Mouse (Mus musculus) forebrain, embryonic 15.5 days (tissue): ENCODE measurements around the gene Def8. TPM values are rescaled to one million over a fixed set of nuclear protein-coding genes. Genes with fewer than 3 reads are reported as not detected.
"Not testable (repeated sequence)": the region's sequence is repeated elsewhere in the genome, so short reads cannot be mapped to it uniquely, and the experiment has no call there.

Experiments used
- ATAC-seq: fragments of 200-750 bp; cut with Nextera tagmentation; replicated peaks from 2 replicates; pipeline ENCODE4 v1.8.0; 2017; ENCODE audit warnings: mild to moderate bottlenecking, moderate TSS enrichment, moderate library complexity
- H3K27ac ChIP-seq: fragments of 300-500 bp; sonication (generic); replicated peaks from 2 replicates; pipeline ENCODE4 v1.5.1; 2015; ENCODE audit warnings: mild to moderate bottlenecking, inconsistent platforms
- H3K27me3 ChIP-seq: fragments of 300-500 bp; sonication (generic); 2 replicates; pipeline ENCODE4 v1.6.1; 2015; ENCODE audit warnings: inconsistent platforms
- H3K36me3 ChIP-seq: fragments of 300-500 bp; sonication (generic); 2 replicates; pipeline ENCODE4 v1.6.1; 2015; ENCODE audit warnings: mild to moderate bottlenecking, inconsistent platforms
- H3K4me1 ChIP-seq: fragments of 300-500 bp; sonication (generic); 2 replicates; pipeline ENCODE4 v1.6.1; 2015; ENCODE audit warnings: inconsistent platforms
- H3K4me2 ChIP-seq: fragments of 300-500 bp; sonication (generic); replicated peaks from 2 replicates; pipeline ENCODE4 v1.6.1; 2015; ENCODE audit warnings: mild to moderate bottlenecking, inconsistent platforms
- H3K4me3 ChIP-seq: fragments of 300-500 bp; sonication (generic); 2 replicates; pipeline ENCODE4 v1.5.1; 2015; ENCODE audit warnings: mild to moderate bottlenecking, inconsistent platforms
- H3K9ac ChIP-seq: fragments of 300-500 bp; sonication (generic); replicated peaks from 2 replicates; pipeline ENCODE4 v1.6.1; 2015; ENCODE audit warnings: mild to moderate bottlenecking, inconsistent platforms
- H3K9me3 ChIP-seq: fragments of 300-500 bp; sonication (generic); 2 replicates; pipeline ENCODE4 v1.6.1; 2016; ENCODE audit warnings: inconsistent platforms
- WGBS: fragments of 180-500 bp; shearing (Covaris S2); methylation state at CpG from one replicate; pipeline ENCODE4 v1.1.7; 2015; ENCODE audit warnings: mixed read lengths; 5-methylcytosine and 5-hydroxymethylcytosine counted together
- polyA plus RNA-seq: library from polyadenylated mRNA; unstranded; fragments of >200 nt; fragmentation: Nextera tagmentation; extraction: Ambion mirVana; gene quantifications from 2 replicates; pipeline ENCODE4 v1.2.1, GENCODE M21; 2015

The Def8 gene
- polyA plus RNA-seq, 1 experiment from 2014 or later = 46.3 TPM

GRCm38 (mm10) chr8:123444131-123444530 lies 20.8 kb downstream of the Def8 start:
- 90% methylated on average over 6 of the region's 6 CpGs for WGBS
- Histone ChIP-seq H3K9me3 (no peaks in the 10 kb centered on the region), H3K9ac (no peak overlapping the region), H3K4me3 (no peak overlapping the region), H3K36me3 (no peaks in the 10 kb centered on the region), H3K4me2 (peak overlapping the region; percentile 63; the same call in 1 of the 2 replicates), H3K27ac (no peak overlapping the region), H3K4me1 (peaks cover 12% of the 10 kb centered on the region), H3K27me3 (no peaks in the 10 kb centered on the region)
- ATAC-seq = no peak

DNA sequence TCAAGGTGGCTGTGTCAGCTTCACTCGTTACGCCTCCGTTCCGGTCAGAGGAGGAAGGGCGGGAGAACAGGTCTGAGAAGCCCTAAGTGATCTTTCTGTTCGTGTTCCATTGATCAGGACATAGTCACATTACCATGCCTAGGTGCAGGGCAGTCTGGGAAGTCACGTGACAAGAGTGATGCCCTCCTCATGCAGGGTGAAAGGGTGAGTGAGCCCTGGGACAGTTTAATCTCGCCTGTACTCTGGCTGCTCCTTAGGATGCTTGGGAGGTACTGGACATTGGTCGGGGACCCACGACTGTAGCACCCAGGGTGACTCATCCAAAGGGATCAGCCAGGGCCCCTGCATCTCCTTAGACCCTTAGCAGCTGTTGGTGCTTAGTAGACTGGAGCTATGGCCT lies 22.7 kb downstream of the Def8 start:
- Histone ChIP-seq H3K27me3 (no peaks in the 10 kb centered on the region), H3K4me2 (no peak overlapping the region), H3K9ac (no peak overlapping the region), H3K27ac (no peak overlapping the region), H3K4me1 (peaks cover 12% of the 10 kb centered on the region), H3K9me3 (no peaks in the 10 kb centered on the region), H3K4me3 (no peak overlapping the region), H3K36me3 (peaks cover 5% of the 10 kb centered on the region; the same call in 1 of the 2 replicates)
- ATAC-seq = no peak
- 88% methylated on average over 10 of the region's 10 CpGs for WGBS

DNA sequence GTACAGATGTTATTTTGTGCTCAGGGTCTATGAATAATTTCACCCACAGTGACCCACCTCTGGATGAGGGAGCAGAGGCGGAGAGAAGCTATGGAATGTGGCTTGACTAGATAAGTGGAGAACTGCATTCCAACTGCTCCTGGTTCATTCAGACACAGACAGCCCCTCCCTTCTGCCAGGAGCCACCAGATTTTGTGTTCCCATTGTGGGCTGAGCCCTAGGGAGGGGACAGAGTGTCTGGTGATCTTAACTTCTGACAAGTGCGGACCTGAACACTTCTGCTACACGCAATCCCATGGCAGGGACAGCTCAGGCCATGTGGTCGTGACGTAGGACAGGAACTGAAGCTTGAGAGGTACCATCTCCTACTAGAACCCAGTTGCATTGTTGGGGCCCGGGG lies 23.5 kb downstream of the Def8 start:
- Histone ChIP-seq H3K4me2 (no peak overlapping the region), H3K4me1 (peaks cover 12% of the 10 kb centered on the region), H3K27me3 (no peaks in the 10 kb centered on the region), H3K27ac (no peak overlapping the region), H3K36me3 (peaks cover 5% of the 10 kb centered on the region), H3K9me3 (no peaks in the 10 kb centered on the region), H3K9ac (no peak overlapping the region), H3K4me3 (no peak overlapping the region)
- 93% methylated on average over 6 of the region's 6 CpGs for WGBS
- no peak for ATAC-seq

DNA sequence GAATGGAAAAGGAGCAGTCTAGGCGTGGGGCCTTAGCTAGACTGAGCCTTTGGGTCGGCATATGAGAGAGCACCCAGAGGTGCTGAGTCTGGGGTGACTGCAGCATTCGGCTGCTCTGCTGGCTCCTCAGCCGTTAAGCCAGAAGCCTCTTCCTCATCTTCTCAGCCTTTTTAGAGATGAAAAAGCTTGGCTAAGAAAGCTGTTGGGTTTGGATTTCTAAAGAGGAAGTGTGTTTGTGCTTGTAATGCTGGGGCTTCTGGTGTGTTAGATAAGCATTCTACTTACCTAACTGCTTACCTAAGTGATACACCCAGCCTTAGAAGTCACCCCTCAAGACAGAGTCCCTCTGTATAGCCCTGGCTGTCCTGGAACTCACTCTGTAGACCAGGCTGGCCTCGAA lies 27.5 kb downstream of the Def8 start:
- Histone ChIP-seq H3K9ac (no peak overlapping the region), H3K4me3 (no peak overlapping the region), H3K27me3 (no peaks in the 10 kb centered on the region), H3K4me2 (no peak overlapping the region), H3K36me3 (peaks cover 41% of the 10 kb centered on the region), H3K27ac (no peak overlapping the region), H3K9me3 (no peaks in the 10 kb centered on the region), H3K4me1 (no peaks in the 10 kb centered on the region)
- 92% methylated on average over 5 of the region's 5 CpGs for WGBS
- no peak for ATAC-seq

GRCm38 (mm10) chr8:123451747-123452146 lies 28.4 kb downstream of the Def8 start:
- H3K4me2 ChIP-seq, ATAC-seq, H3K4me3 ChIP-seq, H3K9ac ChIP-seq, H3K27ac ChIP-seq, H3K9me3 ChIP-seq, H3K27me3 ChIP-seq, H3K4me1 ChIP-seq: not testable (repeated sequence)
- H3K36me3 ChIP-seq = peaks cover 51% of the 10 kb centered on the region
- 92% methylated on average over 12 of the region's 12 CpGs for WGBS

GRCm38 (mm10) chr8:123452149-123452548 lies 28.8 kb downstream of the Def8 start:
- H3K27me3 ChIP-seq = no peaks in the 10 kb centered on the region
- H3K4me1 ChIP-seq = no peaks in the 10 kb centered on the region
- 85% methylated on average over 4 of the region's 4 CpGs for WGBS
- H3K4me2 ChIP-seq = no peak overlapping the region
- H3K27ac ChIP-seq = no peak overlapping the region
- no peaks in the 10 kb centered on the region for H3K9me3 ChIP-seq
- H3K4me3 ChIP-seq = no peak overlapping the region
- no peak for ATAC-seq
- H3K36me3 ChIP-seq = peaks cover 55% of the 10 kb centered on the region
- H3K9ac ChIP-seq = no peak overlapping the region

DNA sequence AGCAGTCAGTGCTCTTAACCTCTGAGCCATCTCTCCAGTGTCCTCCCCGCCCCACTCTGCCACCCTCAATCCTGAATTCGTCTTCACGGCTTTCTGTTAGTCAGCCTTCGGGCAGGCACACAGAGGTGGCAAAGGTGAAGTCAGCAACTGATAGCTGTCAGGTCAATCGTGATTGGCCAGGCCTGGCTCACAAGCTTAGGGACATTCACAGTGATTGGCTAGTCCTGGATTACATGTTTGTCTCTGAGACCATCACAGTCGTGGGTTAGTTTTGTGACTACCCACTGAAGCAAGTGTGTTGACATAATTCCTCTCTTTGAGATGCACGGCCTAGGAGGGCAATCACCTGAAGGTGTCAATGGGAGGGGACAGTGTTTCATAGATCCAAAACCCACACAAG lies 30.0 kb downstream of the Def8 start:
- Histone ChIP-seq H3K36me3 (peaks cover 64% of the 10 kb centered on the region), H3K4me1 (no peaks in the 10 kb centered on the region), H3K27ac (no peak overlapping the region), H3K27me3 (no peaks in the 10 kb centered on the region), H3K4me2 (no peak overlapping the region), H3K9me3 (no peaks in the 10 kb centered on the region), H3K9ac (no peak overlapping the region), H3K4me3 (no peak overlapping the region)
- ATAC-seq = no peak
- 89% methylated on average over 7 of the region's 7 CpGs for WGBS

- H3K9me3 ChIP-seq = no peaks in the 10 kb centered on the region
- H3K4me3 ChIP-seq = no peak overlapping the region
- WGBS = 86% methylated on average over 5 of the region's 5 CpGs
- H3K4me2 ChIP-seq = no peak overlapping the region
- no peak for ATAC-seq
- no peak overlapping the region for H3K9ac ChIP-seq
- H3K4me1 ChIP-seq = no peaks in the 10 kb centered on the region
- peaks cover 68% of the 10 kb centered on the region for H3K36me3 ChIP-seq
- no peak overlapping the region for H3K27ac ChIP-seq
- H3K27me3 ChIP-seq = no peaks in the 10 kb centered on the region
Observed at GRCm38 (mm10) chr8:123453951-123454350, 30.6 kb downstream of the Def8 start.

GRCm38 (mm10) chr8:123454559-123454958 lies 31.2 kb downstream of the Def8 start:
- Histone ChIP-seq H3K4me1 (no peaks in the 10 kb centered on the region), H3K36me3 (peaks cover 74% of the 10 kb centered on the region)

DNA sequence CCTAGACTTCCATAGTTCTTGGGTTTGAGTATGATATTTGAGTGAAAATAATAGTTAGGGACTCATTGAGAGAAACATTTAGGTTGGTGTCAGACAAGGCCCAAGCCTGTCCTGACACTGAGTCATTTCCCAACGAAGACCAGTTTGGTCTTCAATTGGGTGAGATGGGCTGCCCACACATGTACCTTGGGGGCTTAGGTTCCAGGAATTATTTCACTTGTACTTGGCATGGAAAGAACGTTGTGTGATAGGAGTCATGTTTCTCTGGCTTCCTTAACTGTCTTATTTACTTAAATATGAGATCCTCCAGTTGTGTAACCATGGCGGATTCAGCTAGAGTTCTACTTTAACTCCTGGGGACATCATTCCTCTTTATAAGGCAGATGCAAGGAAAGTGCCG lies 40.3 kb downstream of the Def8 start:
- ATAC-seq = no peak
- H3K9ac ChIP-seq = no peak overlapping the region
- no peak overlapping the region for H3K4me2 ChIP-seq
- peaks cover 40% of the 10 kb centered on the region for H3K36me3 ChIP-seq
- H3K27me3 ChIP-seq = no peaks in the 10 kb centered on the region
- H3K4me1 ChIP-seq = no peaks in the 10 kb centered on the region
- 95% methylated on average over 4 of the region's 4 CpGs for WGBS
- H3K4me3 ChIP-seq = no peak overlapping the region
- no peaks in the 10 kb centered on the region for H3K9me3 ChIP-seq
- no peak overlapping the region for H3K27ac ChIP-seq

More at GRCm38 (mm10) chr8:123454559-123454958, 31.2 kb downstream of the Def8 start:
- no peak overlapping the region for H3K4me3 ChIP-seq
- WGBS = 92% methylated on average over 6 of the region's 6 CpGs
- H3K27ac ChIP-seq = no peak overlapping the region
- no peak overlapping the region for H3K4me2 ChIP-seq
- H3K27me3 ChIP-seq = no peaks in the 10 kb centered on the region
- H3K9ac ChIP-seq = no peak overlapping the region
- no peak for ATAC-seq
- H3K9me3 ChIP-seq = no peaks in the 10 kb centered on the region

DNA sequence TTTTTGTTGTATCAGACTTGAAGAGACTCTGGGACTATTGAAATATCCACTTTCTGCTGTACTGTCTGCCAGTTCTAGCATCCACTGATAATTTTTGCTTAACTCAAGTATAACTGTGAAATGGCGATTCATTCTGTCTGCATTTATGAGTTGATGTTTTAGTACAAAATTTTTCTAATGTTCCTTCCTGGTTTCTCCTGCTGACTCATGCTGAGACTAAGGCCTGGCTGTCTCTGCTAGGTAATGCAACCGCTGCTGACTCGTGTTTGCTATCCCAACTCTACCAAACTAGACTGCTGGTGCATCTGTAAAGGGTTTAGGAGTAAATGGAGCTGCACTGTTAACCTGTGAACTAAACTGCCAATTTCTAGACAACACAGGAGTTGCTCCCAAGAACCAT lies 44.1 kb downstream of the Def8 start:
- WGBS = 77% methylated on average over 3 of the region's 3 CpGs
- Histone ChIP-seq H3K36me3 (peaks cover 10% of the 10 kb centered on the region; the same call in 1 of the 2 replicates), H3K4me2 (no peak overlapping the region), H3K4me3 (no peak overlapping the region), H3K27ac (no peak overlapping the region), H3K9ac (no peak overlapping the region), H3K9me3 (no peaks in the 10 kb centered on the region), H3K27me3 (no peaks in the 10 kb centered on the region), H3K4me1 (no peaks in the 10 kb centered on the region)
- ATAC-seq = no peak

DNA sequence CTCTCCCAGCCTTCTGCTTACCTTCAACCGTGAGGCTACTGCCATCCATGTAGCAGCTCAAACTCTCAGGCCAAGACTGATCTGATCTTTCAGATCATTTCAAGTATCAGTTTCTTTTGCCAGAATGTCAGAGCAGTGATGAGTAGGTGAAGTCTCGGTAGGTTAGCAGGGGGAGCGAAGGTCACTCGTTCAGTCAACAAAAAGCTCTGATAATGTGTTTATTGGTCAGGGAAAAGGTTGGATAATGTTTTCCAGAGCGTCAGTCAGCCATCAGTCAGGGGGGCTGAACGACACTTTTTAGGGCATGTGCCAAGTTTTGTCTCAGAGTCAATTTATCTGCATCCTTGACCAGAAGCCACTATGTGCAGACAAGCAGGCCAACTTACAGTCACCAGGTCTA lies 49.7 kb downstream of the Def8 start:
- H3K4me1 ChIP-seq, H3K27ac ChIP-seq, H3K36me3 ChIP-seq, H3K27me3 ChIP-seq, H3K9ac ChIP-seq, H3K4me2 ChIP-seq, ATAC-seq, H3K9me3 ChIP-seq, H3K4me3 ChIP-seq: not testable (repeated sequence)
- WGBS = 78% methylated on average over 6 of the region's 6 CpGs

DNA sequence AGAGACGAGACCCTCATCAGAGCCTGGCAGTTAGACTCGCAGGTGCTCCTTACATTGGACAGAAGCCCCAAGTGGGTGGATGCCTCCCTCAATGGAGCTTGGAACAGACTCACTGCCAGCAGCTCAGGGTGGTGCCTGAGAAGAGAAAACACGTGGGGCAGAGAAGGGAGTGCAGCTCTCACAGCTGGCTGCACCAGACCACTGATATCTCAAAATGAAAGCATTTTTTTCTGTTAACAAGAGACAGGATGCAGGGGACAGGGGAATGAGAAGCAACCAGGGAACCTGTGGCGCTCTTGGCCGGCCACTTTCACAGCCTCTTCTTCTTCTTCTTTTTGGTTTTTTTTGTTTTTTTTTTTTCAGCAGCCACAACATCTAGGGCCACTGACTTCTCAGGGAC lies 51.2 kb downstream of the Def8 start:
- not testable (repeated sequence) for H3K36me3 ChIP-seq, H3K27ac ChIP-seq, ATAC-seq, H3K4me2 ChIP-seq, H3K4me3 ChIP-seq, H3K9me3 ChIP-seq, H3K27me3 ChIP-seq, H3K9ac ChIP-seq
- peaks cover 20% of the 10 kb centered on the region for H3K4me1 ChIP-seq
- WGBS = 64% methylated on average over 5 of the region's 5 CpGs
